Comparison of ENCODE assay signal across 8 mouse cellular contexts in the genomic region with DNA sequence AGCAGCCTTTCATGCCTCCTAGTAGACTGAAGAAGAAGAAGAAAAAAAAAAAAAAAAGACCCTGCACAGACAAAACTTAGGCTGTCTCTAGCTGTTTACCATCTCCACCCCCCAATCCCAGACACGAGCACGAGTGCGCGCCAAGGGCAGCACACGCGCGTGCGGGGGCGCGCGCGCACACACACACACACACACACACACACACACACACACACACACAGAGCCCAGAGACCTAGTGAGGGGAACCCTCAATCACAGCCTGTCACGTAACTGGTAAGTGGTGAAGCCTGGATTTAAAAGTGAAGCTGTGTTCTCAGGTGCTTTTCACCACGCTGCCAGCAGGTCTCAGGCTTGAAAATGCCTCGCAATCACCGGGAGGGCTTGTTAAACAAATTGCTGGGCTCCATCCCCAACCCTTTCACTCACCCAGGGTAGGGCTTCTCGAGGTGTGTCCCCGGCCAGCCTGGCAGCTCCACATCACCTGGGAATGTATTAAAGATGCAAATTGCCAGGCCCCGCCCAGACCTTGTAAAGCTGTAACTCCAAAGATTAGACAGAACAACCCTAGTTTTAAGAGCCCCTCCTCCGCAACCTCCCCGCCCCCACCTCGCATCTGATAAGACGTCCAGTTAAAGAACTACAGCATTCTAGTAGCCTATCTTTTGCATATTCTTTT. TPM values are rescaled to one million over a fixed set of nuclear protein-coding genes. Genes with fewer than 3 reads are reported as not detected.
DNase-seq lines count a peak whose midpoint lies in the region; ATAC-seq lines count a peak whose summit lies in the region.

No protein-coding gene starts in this region.

- ATAC-seq in heart, embryonic 12.5 days (ENCODE audit: insufficient number of reproducible peaks, low FRiP score) = no peak
- ATAC-seq in megakaryocyte progenitor cell, adult 5-6 weeks (replicated peaks; ENCODE audit: poor library complexity) = peak; percentile 41

- DNase-seq in urinary bladder, postnatal 14 days (ENCODE audit: low spot score) = peak; percentile 55
- DNase-seq in urinary bladder, postnatal 36 days (ENCODE audit: low spot score in 2 of 2) = no peak
- DNase-seq in cerebellum, adult 9-10 months = peak; percentile 53
- DNase-seq in kidney, postnatal 14 days = peak; percentile 59
- peak; percentile 53 for DNase-seq in spleen, adult 12 weeks (ENCODE audit: low spot score)
- no peak for DNase-seq in left cerebral cortex, adult 11 months (ENCODE audit: low spot score)

- 2% methylated on average over 23 of the region's 23 CpGs for WGBS in heart, embryonic 12.5 days

- peak overlapping the region; percentile 89 for H3K4me3 ChIP-seq in heart, embryonic 12.5 days

- peak overlapping the region; percentile 82 for H3K4me2 ChIP-seq in heart, embryonic 12.5 days

- peaks cover 43% of the 10 kb centered on the region for H3K4me1 ChIP-seq in heart, embryonic 12.5 days (replicated peaks)

- no peaks in the 10 kb centered on the region for H3K27me3 ChIP-seq in heart, embryonic 12.5 days (replicated peaks)

- H3K36me3 ChIP-seq in heart, embryonic 12.5 days = no peaks in the 10 kb centered on the region

- peak overlapping the region; percentile 71 for H3K9ac ChIP-seq in heart, embryonic 12.5 days

- peak overlapping the region; percentile 41 for H3K27ac ChIP-seq in heart, embryonic 12.5 days (ENCODE audit: poor library complexity, severe bottlenecking)

- no peaks in the 10 kb centered on the region for H3K9me3 ChIP-seq in heart, embryonic 12.5 days (replicated peaks)

RNA-seq across cellular contexts. Expression of a gene that starts 1.7 kb away (rescaled TPM):
- polyA plus RNA-seq in heart, embryonic 12.5 days (2016; fragmentation: Nextera tagmentation; extraction: Ambion mirVana) = 23.4 and 25.0 TPM in 2 replicates
- 33.5 and 37.9 TPM in 2 replicates for total RNA-seq in megakaryocyte progenitor cell, adult 5-6 weeks (2015)
- total RNA-seq in megakaryocyte progenitor cell, adult 5-6 weeks (2017) = 14.4 and 15.1 TPM in 2 replicates

Comparison
In these comparisons a context has a peak if more than half of its experiments do, and no peak if none do; other contexts are left out.
1. DNase-seq: peak in urinary bladder, postnatal 14 days (single experiment), cerebellum, adult 9-10 months (single experiment), kidney, postnatal 14 days (single experiment) and spleen, adult 12 weeks (single experiment); none in urinary bladder, postnatal 36 days (0 of 2) and left cerebral cortex, adult 11 months (single experiment).